8 mouse cellular contexts compared by ENCODE assay signal in the genomic region with DNA sequence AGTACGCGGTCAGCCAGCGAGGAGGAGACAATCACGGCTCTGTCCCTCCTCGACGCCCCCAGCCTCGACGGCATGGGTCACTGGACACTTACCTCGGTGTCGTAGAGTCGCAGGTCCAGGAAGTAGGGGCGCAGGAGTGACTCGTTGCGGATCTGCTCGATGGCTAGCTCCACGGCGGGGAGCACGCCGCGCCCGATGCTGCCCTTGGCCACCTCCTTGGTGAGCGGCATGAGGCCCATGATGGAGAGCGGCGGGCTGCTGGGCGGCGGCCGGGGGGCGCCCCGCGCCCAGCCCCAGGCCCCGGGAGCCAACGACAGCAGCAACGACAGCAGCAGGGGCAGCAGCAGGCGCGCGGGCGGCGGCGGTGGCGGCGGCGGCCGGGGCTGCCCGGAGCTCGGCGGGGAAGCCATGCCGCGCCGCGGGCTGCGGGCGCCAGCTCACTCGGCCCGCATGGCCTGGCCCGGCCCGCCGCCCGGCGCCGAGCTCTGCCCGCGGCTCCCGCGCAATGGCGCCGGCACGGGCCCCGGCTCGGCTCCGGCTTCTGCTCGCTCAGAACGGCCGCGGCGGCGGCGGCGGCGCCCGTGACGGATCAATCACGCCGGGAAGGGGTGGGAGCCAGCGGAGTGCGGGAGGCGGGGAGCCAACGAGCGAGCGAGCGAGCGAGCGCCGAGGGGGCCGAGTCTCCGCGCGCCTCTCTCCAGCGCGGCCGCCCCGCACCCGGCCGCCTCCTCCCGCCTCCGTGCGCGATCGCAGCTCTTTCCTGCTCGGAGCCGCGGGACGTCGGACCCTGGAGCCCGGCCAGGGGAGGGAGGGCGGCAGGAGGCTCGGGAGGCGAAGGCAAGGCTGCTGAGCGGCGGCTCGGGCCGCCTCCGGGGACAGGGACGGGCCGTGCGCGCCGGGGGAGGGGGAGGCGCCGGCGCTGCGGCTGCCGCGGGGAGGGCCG. TPM values are rescaled to one million over a fixed set of nuclear protein-coding genes. Genes with fewer than 3 reads are reported as not detected.
DNase-seq lines count a peak whose midpoint lies in the region; ATAC-seq lines count a peak whose summit lies in the region.

TSS of gene Gabbr2 (minus strand) at position 858 of the 943 bp plus-strand sequence.

- peak; percentile 55 for DNase-seq in layer of hippocampus, adult 11-12 months (ENCODE audit: low spot score)
- no peak for DNase-seq in layer of hippocampus, adult 9-10 months (ENCODE audit: low spot score)
- DNase-seq in cerebellum, postnatal 25 days = peak; percentile 91 to 92
- DNase-seq in hindbrain, embryonic 11.5 days (ENCODE audit: low spot score) = peak; percentile 68
- DNase-seq in left cerebral cortex, adult 8-10 months (ENCODE audit: low spot score in 2 of 2) = peak; percentile 65 to 78
- no peak for DNase-seq in spleen, postnatal 36 days (ENCODE audit: low spot score in 2 of 2)
- no peak for DNase-seq in thymus, postnatal 25 days

- ATAC-seq in hindbrain, embryonic 11.5 days (ENCODE audit: low FRiP score) = peak; percentile 75
- peak; percentile 74 for ATAC-seq in neural tube, embryonic 12.5 days (ENCODE audit: low FRiP score, low read depth)

- no peaks in the 10 kb centered on the region for H3K36me3 ChIP-seq in hindbrain, embryonic 11.5 days (ENCODE audit: control insufficient read depth, insufficient read depth, low read length)
- H3K36me3 ChIP-seq in neural tube, embryonic 12.5 days = no peaks in the 10 kb centered on the region

- peak within 1 kb of the TSS; percentile 97 for H3K4me2 ChIP-seq in hindbrain, embryonic 11.5 days (replicated peaks; ENCODE audit: low read depth, low read length)
- H3K4me2 ChIP-seq in neural tube, embryonic 12.5 days (replicated peaks) = peak within 1 kb of the TSS; percentile 93

- H3K27ac ChIP-seq in hindbrain, embryonic 11.5 days (ENCODE audit: low read depth, low read length) = peak within 1 kb of the TSS; percentile 65
- H3K27ac ChIP-seq in neural tube, embryonic 12.5 days = peak within 1 kb of the TSS; percentile 66; the same call in 1 of the 2 replicates

- H3K27me3 ChIP-seq in hindbrain, embryonic 11.5 days (ENCODE audit: control insufficient read depth, insufficient read depth, low read length) = peaks cover 56% of the 10 kb centered on the region
- H3K27me3 ChIP-seq in neural tube, embryonic 12.5 days (replicated peaks) = peaks cover 62% of the 10 kb centered on the region

- H3K9ac ChIP-seq in hindbrain, embryonic 11.5 days (ENCODE audit: low read depth, low read length) = peak within 1 kb of the TSS; percentile 56
- peak within 1 kb of the TSS; percentile 75 for H3K9ac ChIP-seq in neural tube, embryonic 12.5 days

- H3K4me1 ChIP-seq in hindbrain, embryonic 11.5 days (replicated peaks; ENCODE audit: control insufficient read depth, insufficient read depth, low read length) = peaks cover 7% of the 10 kb centered on the region; the same call in 1 of the 2 replicates
- peaks cover 15% of the 10 kb centered on the region for H3K4me1 ChIP-seq in neural tube, embryonic 12.5 days

- no peaks in the 10 kb centered on the region for H3K9me3 ChIP-seq in hindbrain, embryonic 11.5 days (ENCODE audit: control insufficient read depth, low read length)
- no peaks in the 10 kb centered on the region for H3K9me3 ChIP-seq in neural tube, embryonic 12.5 days

- H3K4me3 ChIP-seq in hindbrain, embryonic 11.5 days (ENCODE audit: low read depth, low read length) = peak within 1 kb of the TSS; percentile 59
- H3K4me3 ChIP-seq in neural tube, embryonic 12.5 days = peak within 1 kb of the TSS; percentile 66

- 1% methylated on average over 55 of the region's 134 CpGs for WGBS in hindbrain, embryonic 11.5 days
- under 1% methylated on average over 109 of the region's 134 CpGs for WGBS in neural tube, embryonic 12.5 days

RNA-seq across cellular contexts. Expression of gene Gabbr2, which starts in this region (rescaled TPM):
- 0.54 and 0.71 TPM in 2 replicates for polyA plus RNA-seq in hindbrain, embryonic 11.5 days (2014; fragmentation: Nextera tagmentation; extraction: Ambion mirVana)
- total RNA-seq in left cerebral cortex, adult 8-10 months (2022) = 100 to 1,000 TPM; 198 to 214 (median 210) TPM
- polyA plus RNA-seq in neural tube, embryonic 12.5 days (2016; fragmentation: Nextera tagmentation; extraction: Ambion mirVana) = 2.2 and 3.0 TPM in 2 replicates

Comparison
In these comparisons a context has a peak if more than half of its experiments do, and no peak if none do; other contexts are left out.
1. DNase-seq: peak in layer of hippocampus, adult 11-12 months (single experiment), cerebellum, postnatal 25 days (2 of 2) and left cerebral cortex, adult 8-10 months (2 of 2); none in layer of hippocampus, adult 9-10 months (single experiment), spleen, postnatal 36 days (0 of 2) and thymus, postnatal 25 days (single experiment).
2. Peak in DNase-seq, ATAC-seq, H3K4me3 ChIP-seq, H3K27ac ChIP-seq, H3K9ac ChIP-seq and H3K4me2 ChIP-seq in hindbrain, embryonic 11.5 days; RNA of the gene not detected or under 1 TPM.